Mouse (Mus musculus) cerebellum, postnatal 25 days (tissue): ENCODE results near the gene Usp7.
"Not testable (repeated sequence)": the region's sequence is repeated elsewhere in the genome, so short reads cannot be mapped to it uniquely, and the experiment has no call there.

ENCODE experiments used
- DNase-seq, 2 experiments: peaks; one replicate each; pipeline ENCODE4 v3.0.0; 2021; ENCODE audit warnings: mixed read lengths in 2 of 2

Usp7 gene

DNA sequence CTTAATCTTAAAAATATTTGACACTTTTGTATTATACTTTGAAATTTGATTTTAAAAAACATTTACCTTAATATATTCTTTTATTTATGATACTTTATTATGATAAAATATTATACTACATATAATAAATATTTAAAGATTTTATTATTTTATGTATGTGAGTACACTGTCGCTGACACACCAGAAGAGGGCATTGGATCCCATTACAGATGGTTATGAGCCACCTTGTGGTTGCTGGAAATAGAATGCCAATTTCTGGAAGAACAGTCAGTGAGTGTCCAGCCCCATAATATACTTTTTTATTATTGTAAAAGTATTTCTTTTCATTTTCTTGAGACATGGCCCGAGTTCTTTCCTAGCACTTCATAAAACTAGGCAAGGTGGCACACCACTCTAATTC, 10.4 kb downstream of the Usp7 start:
- no peak for DNase-seq

DNA sequence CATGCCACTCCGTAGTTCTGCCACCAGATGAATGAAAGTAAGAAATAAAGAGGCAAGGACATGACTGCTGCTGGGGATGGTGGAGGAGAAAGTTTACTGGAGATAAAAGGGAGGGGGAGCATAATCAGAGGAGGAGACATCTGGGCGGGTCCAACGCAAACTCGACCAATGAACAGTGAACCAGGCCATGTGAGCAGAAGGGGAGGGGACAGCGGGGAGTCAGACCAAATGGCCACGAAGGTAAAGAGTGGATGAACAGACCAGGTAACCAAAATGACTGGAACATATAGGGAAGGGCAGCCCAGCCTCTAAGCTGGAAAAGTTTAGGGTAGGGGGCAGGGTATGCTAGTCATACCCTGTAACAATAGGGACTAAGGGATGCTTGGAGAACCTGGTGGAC, 10.9 kb downstream of the Usp7 start:
- no peak for DNase-seq

DNA sequence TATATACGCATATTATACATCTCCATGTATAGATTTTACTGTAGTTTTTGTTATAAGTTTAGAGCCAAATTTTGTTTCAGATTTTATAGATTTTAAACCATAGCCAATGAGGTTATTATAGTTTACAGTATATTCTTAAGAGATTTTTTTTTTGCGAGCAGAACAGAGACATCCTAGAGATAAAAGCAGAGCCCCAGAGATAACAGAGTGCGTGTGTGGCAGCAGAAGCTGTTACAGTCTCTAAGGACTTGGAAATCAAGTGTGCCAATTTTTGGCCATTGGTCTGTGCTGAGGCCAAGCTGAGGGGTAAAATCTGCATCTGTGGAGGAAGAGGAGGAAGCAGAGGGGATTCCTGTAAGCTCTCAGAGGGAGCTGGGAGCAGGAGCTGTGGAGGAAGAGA, 11.9 kb downstream of the Usp7 start:
- no peak for DNase-seq

DNA sequence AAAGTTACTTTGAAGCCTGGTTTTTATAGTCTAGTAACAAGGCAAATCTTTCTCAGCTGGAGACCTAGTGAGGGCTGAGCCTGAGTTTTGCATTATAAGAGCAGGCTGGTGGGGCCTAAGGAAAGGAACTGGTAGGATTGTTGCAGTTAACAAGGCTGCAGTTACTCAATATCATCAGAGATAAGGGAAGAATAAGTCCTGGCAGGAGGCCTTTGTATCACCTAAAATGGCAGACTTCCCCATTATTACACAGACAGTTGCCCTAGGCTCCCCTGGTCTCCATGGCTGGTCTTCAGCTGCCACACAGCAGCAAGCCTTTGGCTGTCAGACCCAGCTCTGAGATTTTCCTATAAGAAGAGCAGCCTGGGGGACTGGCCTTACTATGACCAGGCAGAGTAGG, 13.4 kb downstream of the Usp7 start:
- DNase-seq: no peak

DNA sequence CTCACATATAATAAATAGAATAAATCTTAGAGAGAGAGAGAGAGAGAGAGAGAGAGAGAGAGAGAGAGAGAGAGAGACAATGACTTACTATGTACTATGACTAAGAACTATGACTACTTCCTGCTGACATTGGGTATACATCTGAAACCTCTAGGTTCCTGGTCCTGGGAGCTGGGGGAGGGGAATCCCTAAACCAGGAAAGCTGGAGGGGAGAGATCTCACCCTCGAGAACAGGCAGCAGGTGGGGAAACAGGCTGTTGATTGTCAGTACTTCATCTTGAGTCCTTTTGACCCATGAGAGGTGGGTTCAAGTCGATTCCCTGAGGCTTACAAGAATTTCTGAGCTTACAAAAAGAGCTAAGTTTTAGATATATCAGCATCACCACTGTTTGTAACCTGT, 14.9 kb downstream of the Usp7 start:
- no peak for DNase-seq

DNA sequence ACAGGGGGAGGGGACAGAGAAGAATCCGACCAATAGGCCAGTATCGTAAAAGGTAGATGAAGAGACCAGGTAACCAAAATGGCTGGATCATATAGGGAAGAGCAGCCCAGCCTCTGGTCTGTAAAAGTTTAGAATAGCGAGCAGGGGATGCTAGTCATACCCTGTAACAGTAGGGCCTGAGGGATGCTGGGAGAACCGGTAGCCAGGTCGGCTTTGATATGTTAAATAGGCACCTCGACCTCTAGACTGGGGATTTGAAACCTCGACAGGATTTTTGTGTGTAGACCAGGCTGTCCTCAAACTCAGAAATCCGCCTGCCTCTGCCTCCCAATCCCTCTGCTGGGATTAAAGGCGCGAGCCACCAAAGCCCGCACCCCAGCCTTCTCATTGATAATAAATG, 15.5 kb downstream of the Usp7 start:
- DNase-seq: no peak

DNA sequence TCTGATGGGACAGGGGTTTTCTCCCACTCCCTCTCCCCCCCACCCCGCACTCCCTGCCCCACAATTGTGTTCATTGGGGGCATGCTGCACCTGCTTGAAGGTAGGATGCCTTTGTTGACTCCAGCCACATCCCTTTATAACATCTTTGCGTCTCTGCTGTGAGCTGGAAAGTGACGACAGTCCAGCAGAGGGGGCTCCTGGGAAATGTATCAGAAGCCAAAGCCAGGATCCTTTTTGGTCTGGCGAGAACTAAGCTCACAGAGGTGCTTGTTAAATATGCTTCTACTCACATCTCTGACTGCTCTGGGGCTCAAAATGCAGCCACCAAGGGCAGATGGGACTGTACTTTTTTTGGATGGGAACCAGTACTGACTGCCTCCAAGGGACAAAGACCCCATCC, 21.0 kb downstream of the Usp7 start:
- no peak for DNase-seq

DNA sequence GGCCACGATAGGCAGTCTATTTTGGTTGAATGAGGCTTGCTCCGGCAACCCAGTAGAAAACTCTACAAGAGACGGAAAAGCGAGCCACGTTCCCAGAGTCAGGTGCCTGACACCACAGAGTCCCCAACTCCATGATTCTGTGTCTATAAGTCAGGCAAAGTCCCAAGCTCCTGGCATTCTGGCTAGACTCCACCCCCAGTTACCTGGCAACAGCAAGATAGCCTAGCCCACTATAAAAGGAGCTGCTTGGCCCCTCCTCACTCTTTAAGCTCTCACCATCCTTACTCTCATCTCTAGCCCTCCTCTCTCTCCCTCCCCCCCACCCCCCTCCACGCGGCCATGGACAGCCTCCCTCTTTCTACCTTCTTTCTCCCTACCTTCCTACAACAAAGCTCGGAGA, 21.8 kb downstream of the Usp7 start:
- DNase-seq: not testable (repeated sequence)

DNA sequence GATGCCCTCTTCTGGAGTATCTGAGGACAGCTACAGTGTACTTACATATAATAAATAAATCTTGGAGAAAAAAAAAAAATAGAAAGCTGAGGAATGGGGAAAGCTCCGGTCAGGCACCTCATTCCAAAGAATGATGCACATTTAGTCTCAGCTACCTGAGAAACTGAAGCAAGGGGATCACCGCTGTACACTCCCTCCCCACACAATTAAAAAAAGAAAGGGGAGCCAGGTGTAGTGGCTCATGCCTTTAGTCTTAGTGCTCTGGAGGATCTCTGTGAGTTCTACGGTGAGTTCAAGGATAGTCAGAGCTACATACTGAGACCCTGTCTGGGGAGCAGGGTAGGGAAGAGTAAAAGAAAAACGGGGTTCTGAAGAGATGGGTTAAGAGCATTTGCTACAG, 22.6 kb downstream of the Usp7 start:
- DNase-seq: no peak

DNA sequence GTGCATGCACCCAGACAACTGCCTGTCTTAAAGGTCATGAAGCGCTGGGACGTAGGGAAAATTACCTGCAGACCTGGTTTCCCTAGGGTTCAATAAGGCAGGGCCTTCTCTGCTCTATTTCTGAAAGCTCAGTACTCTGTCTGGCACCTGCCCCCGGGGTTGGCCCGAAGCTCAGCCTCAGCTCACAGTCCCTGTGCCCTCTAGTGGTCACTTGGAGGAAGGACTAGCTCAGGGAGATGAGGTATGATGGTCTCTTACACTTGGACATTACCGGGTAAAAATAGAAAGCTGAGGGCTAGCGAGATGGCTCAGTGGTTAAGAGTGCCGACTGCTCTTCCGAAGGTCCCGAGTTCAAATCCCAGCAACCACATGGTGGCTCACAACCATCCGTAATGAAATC, 23.0 kb downstream of the Usp7 start:
- peak; percentile 77 to 87 for DNase-seq

DNA sequence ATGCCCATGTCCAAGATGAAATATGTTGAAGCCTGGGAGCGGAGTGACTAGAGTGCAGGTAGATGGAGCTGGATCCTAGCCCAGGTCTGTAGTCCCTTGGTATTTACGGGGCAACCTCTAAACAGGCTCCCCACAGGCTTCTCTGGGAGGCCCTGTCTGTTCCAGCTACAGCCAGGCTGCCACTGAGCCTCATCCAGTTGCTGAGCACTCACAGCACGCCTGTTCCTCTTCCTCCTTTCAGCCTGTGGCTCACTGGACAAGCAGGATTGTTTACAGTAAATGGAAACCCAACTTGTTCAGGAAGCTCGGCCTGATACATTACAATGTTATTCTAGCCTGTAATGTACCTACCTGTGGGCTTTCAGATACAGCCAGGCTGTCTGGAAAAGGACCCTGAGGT, 23.5 kb downstream of the Usp7 start:
- peak in 1 of 2 experiments; percentile 16 for DNase-seq

DNA sequence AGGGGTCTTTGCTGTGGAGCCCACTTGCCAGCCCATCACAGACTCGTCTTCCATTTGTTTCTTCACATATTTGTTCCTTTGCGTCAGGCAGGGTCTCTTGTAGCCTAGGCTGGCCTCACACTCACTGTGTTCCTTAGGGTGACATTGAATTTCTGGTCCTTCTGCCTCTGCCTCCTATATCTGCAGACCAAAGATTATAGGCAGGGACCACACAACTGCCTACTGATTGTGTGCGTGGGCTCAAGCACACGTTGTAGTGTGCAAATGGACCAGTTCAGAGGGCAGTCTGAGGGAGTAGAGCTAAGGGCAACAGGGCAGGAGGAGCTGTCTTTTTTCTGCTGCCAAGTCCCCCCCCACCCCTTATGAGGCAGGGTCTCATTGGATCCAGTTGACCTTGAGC, 24.0 kb downstream of the Usp7 start:
- no peak for DNase-seq

DNA sequence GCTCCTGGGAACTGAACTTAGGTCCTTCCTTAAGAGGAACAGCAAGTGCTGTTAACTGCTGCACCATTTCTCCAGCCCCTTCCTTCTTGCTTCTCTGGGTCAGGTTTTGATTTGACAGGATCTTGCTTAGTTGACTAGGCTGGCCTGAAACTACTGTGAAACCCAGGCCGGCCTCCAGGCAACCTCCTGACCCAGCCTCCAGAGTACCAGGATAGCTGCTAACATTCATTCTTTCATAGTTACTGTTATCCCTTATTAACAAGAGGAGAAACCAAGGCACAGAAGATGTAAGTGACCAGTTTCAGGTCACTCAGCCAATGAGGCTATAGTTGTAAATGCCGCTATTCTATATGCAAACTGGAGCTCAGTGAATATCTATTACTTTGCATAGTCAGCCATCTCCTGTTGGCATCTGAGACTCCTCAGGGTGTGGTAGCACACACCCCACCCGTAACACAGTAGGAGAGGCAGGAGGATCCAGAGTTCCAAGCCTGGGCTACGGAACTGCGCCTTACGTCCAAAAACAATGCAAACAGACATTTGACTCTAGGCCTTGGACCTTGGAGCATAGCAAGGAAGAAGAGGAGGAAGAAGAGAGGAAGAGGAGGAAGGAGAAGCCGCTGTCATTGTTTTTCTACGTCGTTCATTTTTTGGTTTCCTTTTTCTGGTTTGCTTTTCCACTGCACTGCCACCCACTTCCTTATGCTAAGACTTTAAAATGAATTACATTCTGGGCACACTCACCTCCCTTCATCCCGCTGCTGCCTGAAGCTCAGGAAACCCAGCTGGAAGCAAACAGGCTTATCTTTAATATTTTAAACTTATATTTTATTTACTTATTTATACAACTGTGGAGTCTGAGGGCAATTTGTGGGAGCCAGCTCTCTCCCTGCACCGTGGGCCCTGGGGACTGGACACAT, 24.7 kb downstream of the Usp7 start:
- DNase-seq: no peak

DNA sequence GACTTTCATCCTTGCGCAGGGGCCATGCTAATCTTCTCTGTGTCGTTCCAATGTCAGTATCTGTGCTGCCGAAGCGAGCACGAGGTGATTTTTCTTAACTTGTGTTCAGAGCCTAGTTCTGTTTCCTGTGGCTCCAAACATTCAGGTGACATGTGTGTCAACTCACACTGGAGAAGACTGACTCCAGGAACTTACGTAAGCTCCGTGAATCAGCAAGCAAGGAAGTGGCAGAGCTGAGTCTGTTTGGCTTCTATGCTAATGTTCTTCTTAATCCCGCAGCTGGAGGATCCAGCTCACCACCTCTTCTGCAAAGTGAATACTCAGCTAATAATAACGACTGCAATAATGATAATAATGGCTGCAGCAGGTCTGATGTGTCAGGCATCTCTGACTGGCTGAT, 25.9 kb downstream of the Usp7 start:
- no peak for DNase-seq

DNA sequence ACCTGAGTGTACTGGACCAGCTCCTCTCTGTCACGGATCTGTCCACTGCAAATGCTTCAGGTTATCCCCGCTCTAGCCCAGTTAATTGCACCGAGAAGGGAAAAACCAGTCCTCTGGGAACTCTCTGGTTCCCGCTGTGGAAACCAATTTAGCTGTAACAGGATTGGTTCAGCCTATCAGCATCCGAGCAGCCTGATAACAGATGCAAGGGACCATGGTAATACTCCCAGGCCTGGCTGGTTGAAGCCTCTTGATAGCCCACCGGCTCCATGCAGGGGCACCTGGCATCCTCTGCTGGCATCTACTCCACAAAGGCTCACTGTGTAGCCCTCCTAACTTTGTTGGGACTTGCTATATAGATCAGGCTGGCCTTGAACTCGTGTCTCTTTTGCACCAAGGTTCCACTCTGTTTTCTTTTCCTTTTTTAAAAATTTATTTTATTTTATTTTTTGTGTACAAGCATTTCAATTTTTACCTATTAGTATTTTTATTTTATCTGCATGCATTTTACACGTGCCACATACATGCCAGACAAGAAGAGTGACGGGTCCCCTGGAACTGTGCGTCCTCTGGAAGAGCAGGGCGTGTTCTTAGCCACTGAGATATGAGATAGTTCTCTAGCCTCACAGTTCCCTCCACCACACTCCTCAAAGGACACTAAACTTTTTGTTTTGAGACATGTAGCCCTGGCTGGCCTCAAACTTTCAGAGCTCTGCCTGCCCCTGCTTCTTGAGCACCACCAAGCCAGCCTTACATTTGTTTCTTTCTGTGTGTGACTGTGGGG, 27.8 kb downstream of the Usp7 start:
- DNase-seq: no peak

DNA sequence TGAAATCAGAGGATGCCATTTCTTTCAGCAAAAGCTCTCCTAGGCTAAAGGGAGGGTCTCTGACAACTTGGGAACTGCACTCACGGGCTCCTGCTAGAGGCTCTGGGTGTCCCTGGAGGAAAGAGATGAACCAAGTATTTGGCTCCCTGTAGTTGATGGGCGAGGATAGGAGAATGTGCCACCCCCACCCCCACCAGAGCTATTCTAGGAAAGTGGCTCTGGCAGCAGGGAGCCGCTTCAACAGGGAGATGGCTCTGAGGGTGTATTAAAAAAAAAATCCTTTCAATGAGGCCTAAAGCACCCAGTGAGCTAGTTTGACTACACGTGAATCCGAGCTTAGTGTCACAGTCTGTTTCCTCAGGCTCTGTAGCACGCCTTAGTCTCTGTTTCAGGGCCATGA, 29.1 kb downstream of the Usp7 start:
- no peak for DNase-seq

DNA sequence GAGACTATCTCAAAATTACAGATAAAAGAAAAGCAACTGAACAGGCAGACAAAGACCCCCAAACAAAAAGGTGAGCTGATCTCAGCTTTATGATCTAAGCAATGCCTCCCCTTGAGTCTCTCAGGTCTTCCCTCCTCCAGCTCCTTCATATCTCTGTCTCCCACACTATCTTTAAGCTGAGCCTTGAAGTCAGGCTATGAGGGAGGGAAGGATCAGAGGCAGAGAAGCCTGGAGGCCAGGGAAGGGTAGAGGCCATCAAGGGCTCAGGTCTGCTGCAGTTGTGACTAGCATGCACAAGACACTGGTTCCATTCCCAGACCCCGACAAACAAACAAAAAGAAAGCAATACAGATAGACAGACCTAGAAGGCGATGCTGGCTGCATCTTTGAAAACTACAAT, 30.2 kb downstream of the Usp7 start:
- no peak for DNase-seq

DNA sequence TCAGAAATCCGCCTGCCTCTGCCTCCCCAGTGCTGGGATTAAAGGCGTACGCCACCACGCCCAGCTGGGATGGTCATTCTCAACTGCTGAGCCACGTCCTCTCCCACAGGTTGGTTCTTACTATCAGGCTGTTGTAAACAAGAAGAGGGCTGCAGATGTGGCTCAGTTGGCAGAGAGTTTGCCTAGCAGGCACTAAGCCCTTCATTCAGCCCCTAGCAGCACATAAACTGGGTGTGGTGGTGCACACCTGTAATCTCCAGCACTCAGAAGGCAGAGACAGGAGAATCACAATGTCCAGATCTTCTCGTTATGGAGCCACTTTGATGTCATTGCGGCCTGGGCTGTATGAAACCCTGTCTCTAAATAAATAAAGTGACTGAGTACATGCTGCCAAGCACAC, 31.1 kb downstream of the Usp7 start:
- no peak for DNase-seq

DNA sequence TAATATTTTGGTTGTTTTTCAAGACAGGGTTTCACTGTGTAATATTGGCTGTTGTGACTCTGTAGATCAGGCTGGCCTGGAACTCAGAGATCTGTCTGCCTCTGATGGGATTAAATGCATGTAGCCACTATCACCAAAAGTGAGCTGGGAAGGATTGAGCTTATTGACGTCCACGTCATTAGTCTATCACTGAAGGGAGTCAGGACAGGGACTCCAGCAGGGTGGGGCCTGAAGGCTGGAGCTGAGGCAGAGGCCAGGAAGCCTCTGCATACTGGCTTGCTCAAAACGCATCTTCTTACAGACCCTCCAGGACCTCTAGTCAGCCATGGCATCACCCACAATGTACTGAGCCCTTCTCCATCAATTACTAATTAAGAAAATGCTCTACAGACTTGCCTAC, 33.1 kb downstream of the Usp7 start:
- DNase-seq: no peak

DNA sequence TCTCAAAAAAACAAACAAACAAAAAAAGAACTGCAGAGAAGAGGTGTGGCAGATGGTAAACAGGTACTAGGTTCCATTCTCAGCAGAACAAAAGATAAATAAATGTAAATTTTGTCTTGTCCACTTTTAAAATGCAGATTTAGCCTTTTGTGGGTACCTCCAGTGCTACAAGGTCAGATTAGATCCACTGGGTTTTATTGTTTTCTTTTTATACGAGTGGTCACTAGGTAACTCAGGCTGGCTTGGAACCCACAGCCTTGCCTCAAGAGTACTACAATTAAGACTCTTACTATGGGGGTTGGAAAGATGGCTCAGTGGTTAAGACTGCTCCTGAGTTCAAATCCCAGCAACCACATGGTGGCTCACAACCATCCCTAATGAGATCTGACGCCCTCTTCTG, 33.9 kb downstream of the Usp7 start:
- no peak for DNase-seq

DNA sequence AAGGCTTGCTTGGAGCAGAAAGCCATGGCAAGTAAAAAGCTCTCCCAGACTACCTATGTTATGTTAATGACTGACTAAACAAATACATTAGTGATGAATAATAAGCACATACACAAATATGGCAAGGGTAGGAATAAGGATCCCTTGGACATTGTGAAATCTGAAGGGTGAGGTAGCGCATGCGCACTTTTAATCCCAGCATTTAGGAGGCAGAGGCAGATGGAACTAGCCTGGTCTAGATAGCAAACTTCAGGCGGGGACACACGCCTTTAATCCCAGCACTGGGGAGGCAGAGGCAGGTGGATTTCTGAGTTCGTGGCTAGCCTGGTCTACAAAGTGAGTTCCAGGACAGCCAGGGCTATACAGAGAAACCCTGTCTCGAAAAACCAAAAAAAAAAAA, 34.5 kb downstream of the Usp7 start:
- DNase-seq: not testable (repeated sequence)

DNA sequence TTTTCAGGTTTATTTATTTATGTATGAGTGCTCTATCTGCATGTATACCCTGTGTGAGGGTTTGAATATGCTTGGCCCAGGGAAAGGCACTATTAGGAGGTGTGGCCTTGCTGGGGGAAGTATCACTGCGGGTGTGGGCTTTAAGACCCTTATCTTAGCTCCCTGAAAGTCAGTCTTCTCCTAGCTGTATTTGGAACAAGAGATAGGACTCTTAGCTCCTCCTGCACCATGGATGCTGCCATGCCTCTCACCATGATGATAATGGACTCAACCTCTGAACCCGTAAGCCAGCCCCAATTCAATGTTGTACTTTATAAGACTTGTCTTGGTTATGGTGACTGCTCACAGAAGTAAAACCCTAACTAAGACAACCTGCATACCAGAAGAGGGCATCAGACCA, 39.8 kb downstream of the Usp7 start:
- DNase-seq: no peak

DNA sequence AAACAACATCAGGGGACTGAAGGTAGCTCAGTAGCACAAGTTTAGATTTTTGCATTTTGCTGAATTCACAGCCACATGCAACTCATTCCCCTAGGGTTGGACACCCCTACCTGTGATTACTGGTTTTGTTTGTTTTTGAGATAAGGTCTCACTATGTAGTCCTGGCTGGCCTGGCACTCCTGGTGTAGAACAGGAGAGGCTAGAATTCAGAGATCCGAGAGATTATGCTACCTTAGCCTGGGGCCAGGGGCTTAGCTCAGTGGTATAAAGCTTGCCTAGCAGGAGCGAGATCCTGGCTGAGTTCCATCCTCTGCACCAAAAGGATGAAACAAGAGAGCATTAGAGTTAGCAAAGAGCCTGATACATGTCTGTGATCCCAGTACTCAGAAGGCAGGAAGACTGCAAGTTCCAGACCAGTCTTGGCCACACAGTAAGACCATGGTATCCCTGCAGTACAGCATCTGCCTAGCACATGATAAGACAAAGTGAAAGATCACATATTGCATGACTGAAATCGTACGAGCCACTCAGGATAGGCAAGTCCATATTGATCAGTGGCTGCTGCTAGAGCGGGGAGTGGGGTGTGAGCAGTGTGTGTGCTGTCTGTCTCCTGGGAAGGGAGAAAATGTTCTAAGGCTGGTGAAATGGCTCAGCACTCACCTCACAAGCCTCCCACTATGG, 40.4 kb downstream of the Usp7 start:
- DNase-seq: no peak

DNA sequence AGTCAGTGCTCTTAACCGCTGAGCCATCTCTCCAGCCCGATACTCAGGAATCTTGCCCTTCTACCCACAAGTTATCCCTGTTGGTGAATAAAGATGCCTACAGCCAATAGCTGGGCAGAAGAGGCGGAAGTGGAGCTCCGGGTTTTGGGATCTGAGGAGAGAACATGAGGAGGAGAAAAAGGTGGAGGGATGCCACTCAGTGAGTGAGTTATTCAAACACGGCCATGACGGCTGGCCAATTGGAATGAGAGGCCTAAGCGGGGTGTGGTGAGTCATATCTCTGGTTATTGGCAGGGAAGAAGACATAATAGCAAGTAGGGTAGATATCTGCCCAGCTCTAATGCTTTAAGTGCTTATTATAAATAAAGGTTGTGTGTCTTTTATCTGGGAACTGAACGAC, 43.2 kb downstream of the Usp7 start:
- DNase-seq: no peak
